Mouse (Mus musculus) limb, embryonic 11.5 days (tissue): ENCODE data around the gene Hsd17b14. TPM values are rescaled to one million over a fixed set of nuclear protein-coding genes. Genes with fewer than 3 reads are reported as not detected.

Experiments used
- ATAC-seq: fragments of 200-750 bp; cut with Nextera tagmentation; 2 replicates; pipeline ENCODE4 v1.8.0; 2017; ENCODE audit warnings: low read depth; ENCODE audit not compliant: insufficient number of reproducible peaks, low FRiP score, low TSS enrichment
- DNase-seq: peaks from one replicate; pipeline ENCODE4 v3.0.0-alpha.2; 2015; ENCODE audit warnings: low spot score
- H3K27ac ChIP-seq: fragments of 300-500 bp; sonication (generic); replicated peaks from 2 replicates; pipeline ENCODE4 v1.5.1; 2014; ENCODE audit warnings: low read depth, mild to moderate bottlenecking, low read length
- H3K27me3 ChIP-seq: fragments of 300-500 bp; sonication (generic); 2 replicates; pipeline ENCODE4 v1.6.1; 2014; ENCODE audit warnings: mild to moderate bottlenecking, low read length, mixed read lengths; ENCODE audit not compliant: control insufficient read depth, insufficient read depth
- H3K36me3 ChIP-seq: fragments of 300-500 bp; sonication (generic); 2 replicates; pipeline ENCODE4 v1.6.1; 2014; ENCODE audit warnings: mild to moderate bottlenecking, low read length, moderate library complexity, mixed read lengths; ENCODE audit not compliant: control insufficient read depth, insufficient read depth
- H3K4me1 ChIP-seq: fragments of 300-500 bp; sonication (generic); 2 replicates; pipeline ENCODE4 v1.6.1; 2014; ENCODE audit warnings: low read length, mixed read lengths; ENCODE audit not compliant: control insufficient read depth, insufficient read depth
- H3K4me2 ChIP-seq: fragments of 300-500 bp; sonication (generic); 2 replicates; pipeline ENCODE4 v1.6.1; 2014; ENCODE audit warnings: low read depth, mild to moderate bottlenecking, moderate library complexity; ENCODE audit not compliant: severe bottlenecking
- H3K4me3 ChIP-seq: fragments of 300-500 bp; sonication (generic); 2 replicates; pipeline ENCODE4 v1.5.1; 2014; ENCODE audit warnings: low read depth, low read length
- H3K9ac ChIP-seq: fragments of 300-500 bp; sonication (generic); 2 replicates; pipeline ENCODE4 v1.6.1; 2014; ENCODE audit warnings: mild to moderate bottlenecking, low read length
- H3K9me3 ChIP-seq: fragments of 300-500 bp; sonication (generic); 2 replicates; pipeline ENCODE4 v1.6.1; 2016; ENCODE audit warnings: low read length; ENCODE audit not compliant: control insufficient read depth
- whole genome bisulfite sequencing: fragments of 180-500 bp; shearing (Covaris S2); extraction: QIAGEN DNeasy Blood & Tissue Kit; methylation state at CpG from one replicate; pipeline ENCODE4 v1.1.7; 2014; 5-methylcytosine and 5-hydroxymethylcytosine counted together
- polyA plus RNA-seq: library from polyadenylated mRNA; unstranded; fragments of >200 nt; fragmentation: Nextera tagmentation; extraction: Ambion mirVana; gene quantifications from 2 replicates; pipeline ENCODE4 v1.2.1, GENCODE M21; 2014

The Hsd17b14 gene
- polyA plus RNA-seq, 1 experiment from 2014 or later: 1.0 TPM

- no peak for DNase-seq
- no peaks in the 10 kb centered on the region for H3K9me3 ChIP-seq
Measured at GRCm38 (mm10) chr7:45518618-45519017, 36.1 kb upstream of the Hsd17b14 start.

DNA sequence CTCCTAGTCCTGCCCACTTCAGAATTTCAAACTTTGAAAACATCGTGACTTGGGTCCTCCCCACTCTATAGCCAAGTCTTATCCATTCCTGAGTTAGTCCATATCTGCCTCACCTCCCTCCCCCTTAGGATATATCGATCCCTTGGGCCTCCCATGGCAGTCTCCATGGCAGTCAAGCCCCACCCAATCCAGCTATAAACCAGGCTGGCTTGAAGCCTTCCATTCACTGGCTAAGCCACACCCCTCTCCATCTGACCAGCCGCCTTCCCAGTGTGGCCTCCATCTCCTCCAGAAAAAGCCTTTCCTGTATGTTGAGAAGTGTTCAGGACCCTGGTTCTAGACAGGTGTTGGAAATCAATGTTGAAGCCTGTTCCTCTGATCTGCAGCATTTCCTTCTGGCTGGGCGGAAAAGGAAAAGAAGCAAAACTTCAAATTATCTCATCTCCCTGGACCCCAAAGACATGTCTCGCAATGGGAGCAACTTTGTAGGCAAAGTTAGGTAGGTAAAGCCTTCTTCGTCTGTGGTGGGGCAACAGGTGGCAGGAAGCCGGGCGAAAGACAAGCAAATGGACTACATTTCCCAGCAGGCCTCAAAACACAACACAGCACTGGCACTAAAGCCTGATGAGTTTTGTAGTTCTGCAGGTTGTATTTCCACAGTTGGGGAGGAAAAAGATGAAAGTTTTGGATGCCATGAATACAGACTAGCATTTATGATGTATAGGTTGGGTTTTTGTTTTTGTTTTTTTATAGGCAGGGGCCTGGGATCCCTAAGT is 35.2 kb upstream of the Hsd17b14 start:
- WGBS: 78% methylated on average over 8 of the region's 8 CpGs

More at GRCm38 (mm10) chr7:45518618-45519017, 36.1 kb upstream of the Hsd17b14 start:
- H3K9ac ChIP-seq: no peak overlapping the region
- H3K27me3 ChIP-seq: no peaks in the 10 kb centered on the region
- H3K4me2 ChIP-seq: no peak overlapping the region
- H3K4me3 ChIP-seq: no peak overlapping the region
- H3K36me3 ChIP-seq: 0 out of 2 replicates have a peak, but pooled peaks cover under 1% of the 10 kb centered on the region
- H3K27ac ChIP-seq: no peak overlapping the region
- ATAC-seq: no peak
- 92% methylated on average over 16 of the region's 16 CpGs for WGBS
- H3K4me1 ChIP-seq: no peaks in the 10 kb centered on the region

DNA sequence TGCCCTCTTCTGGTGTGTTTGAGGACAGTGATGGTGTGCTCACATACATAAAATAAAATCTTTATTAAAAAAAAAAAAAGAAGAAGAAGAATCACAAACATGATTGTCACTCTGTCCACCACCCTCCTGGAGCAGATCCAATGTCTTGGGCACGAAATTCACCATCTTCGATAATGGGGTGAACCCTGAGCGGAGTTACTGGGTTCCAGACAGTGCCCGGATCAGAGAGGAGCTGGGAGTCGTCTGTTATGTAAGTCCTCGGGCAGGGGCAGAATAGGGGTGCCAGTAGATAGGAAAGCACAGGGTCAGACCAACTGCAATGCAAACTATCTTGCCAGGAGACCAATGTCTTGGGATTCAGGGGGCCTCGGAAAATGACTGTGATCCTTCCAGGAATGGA is 34.1 kb upstream of the Hsd17b14 start:
- Histone ChIP-seq H3K4me1 (peaks cover 10% of the 10 kb centered on the region), H3K9me3 (no peaks in the 10 kb centered on the region), H3K4me2 (no peak overlapping the region), H3K27ac (no peak overlapping the region), H3K9ac (no peak overlapping the region), H3K4me3 (no peak overlapping the region), H3K27me3 (no peaks in the 10 kb centered on the region), H3K36me3 (0 out of 2 replicates have a peak, but pooled peaks cover 3% of the 10 kb centered on the region)
- WGBS: 91% methylated on average over 7 of the region's 7 CpGs
- ATAC-seq (no peak), DNase-seq (no peak)

More for the DNA sequence above, 35.2 kb upstream of the Hsd17b14 start:
- H3K4me1 ChIP-seq: no peaks in the 10 kb centered on the region
- H3K27ac ChIP-seq: no peak overlapping the region
- H3K9me3 ChIP-seq: no peaks in the 10 kb centered on the region
- H3K36me3 ChIP-seq: 0 out of 2 replicates have a peak, but pooled peaks cover 3% of the 10 kb centered on the region
- H3K4me3 ChIP-seq: no peak overlapping the region
- H3K27me3 ChIP-seq: no peaks in the 10 kb centered on the region
- no peak overlapping the region for H3K9ac ChIP-seq
- ATAC-seq (no peak), DNase-seq (no peak)
- no peak overlapping the region for H3K4me2 ChIP-seq

- Histone ChIP-seq H3K9ac (peak overlapping the region; percentile 74), H3K4me3 (peak overlapping the region; percentile 46), H3K9me3 (no peaks in the 10 kb centered on the region), H3K4me2 (peak overlapping the region; percentile 53), H3K4me1 (peaks cover 10% of the 10 kb centered on the region), H3K27me3 (no peaks in the 10 kb centered on the region), H3K27ac (peak overlapping the region; percentile 77), H3K36me3 (0 out of 2 replicates have a peak, but pooled peaks cover 3% of the 10 kb centered on the region)
- DNase-seq (peak; percentile 88), ATAC-seq (peak; percentile 48)
- under 1% methylated on average over 28 of the region's 28 CpGs for WGBS
Measured at GRCm38 (mm10) chr7:45521728-45522184, 32.9 kb upstream of the Hsd17b14 start.

GRCm38 (mm10) chr7:45522194-45522752 is 32.4 kb upstream of the Hsd17b14 start:
- peak overlapping the region; percentile 53 for H3K4me2 ChIP-seq
- 56% methylated on average over 16 of the region's 16 CpGs for WGBS
- H3K9me3 ChIP-seq: no peaks in the 10 kb centered on the region
- ATAC-seq (no peak), DNase-seq (no peak)
- peak overlapping the region; percentile 74 for H3K9ac ChIP-seq
- H3K36me3 ChIP-seq: 0 out of 2 replicates have a peak, but pooled peaks cover 3% of the 10 kb centered on the region
- H3K4me3 ChIP-seq: peak overlapping the region; percentile 46
- no peak overlapping the region; the same call in 1 of the 2 replicates for H3K27ac ChIP-seq
- no peaks in the 10 kb centered on the region for H3K27me3 ChIP-seq
- peaks cover 10% of the 10 kb centered on the region for H3K4me1 ChIP-seq

DNA sequence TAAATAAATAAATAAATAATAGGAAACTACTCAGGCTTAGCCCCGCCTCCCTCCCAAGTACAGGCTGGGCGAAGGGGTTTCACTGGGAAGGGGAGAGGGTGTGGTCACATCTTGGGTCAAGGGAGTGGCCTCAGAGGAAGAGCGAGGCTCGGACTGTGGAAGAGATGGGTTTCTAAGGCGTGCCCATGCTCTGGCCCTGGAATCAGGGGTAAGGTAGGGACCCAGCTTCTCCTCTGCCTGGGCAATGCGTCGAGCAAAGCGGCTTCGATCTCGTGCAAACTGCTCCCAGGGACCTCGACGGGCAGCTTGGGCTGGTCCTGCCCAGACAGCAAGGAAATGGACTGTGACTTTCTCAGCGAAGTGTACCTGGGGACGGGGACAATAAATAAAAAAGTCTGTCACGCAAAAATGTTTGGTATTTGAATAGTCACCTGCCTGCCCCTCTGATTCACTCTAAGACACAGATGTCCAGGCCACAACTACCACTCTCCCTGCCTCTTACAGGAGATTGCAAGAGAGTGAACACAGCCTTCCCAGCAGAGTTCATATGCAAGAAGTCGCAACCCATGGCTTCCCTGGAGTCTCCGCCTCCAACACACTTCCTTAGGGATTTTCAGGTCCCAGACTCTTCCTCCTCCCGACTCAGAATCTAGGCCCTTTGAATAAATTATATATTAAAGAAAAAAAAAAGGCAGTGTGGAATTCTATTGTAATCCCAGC is 31.6 kb upstream of the Hsd17b14 start:
- no peak overlapping the region for H3K4me3 ChIP-seq
- no peak overlapping the region for H3K9ac ChIP-seq
- H3K27me3 ChIP-seq: no peaks in the 10 kb centered on the region
- WGBS: 69% methylated on average over 18 of the region's 18 CpGs
- H3K27ac ChIP-seq: no peak overlapping the region
- DNase-seq (no peak), ATAC-seq (no peak)
- H3K36me3 ChIP-seq: 0 out of 2 replicates have a peak, but pooled peaks cover 3% of the 10 kb centered on the region
- no peaks in the 10 kb centered on the region for H3K9me3 ChIP-seq
- peaks cover 10% of the 10 kb centered on the region for H3K4me1 ChIP-seq
- H3K4me2 ChIP-seq: peak overlapping the region; percentile 1; the same call in 1 of the 2 replicates

GRCm38 (mm10) chr7:45523678-45524170 is 31.0 kb upstream of the Hsd17b14 start:
- no peak overlapping the region for H3K27ac ChIP-seq
- no peak overlapping the region for H3K9ac ChIP-seq
- 82% methylated on average over 13 of the region's 13 CpGs for WGBS

More at GRCm38 (mm10) chr7:45523678-45524170, 31.0 kb upstream of the Hsd17b14 start:
- Histone ChIP-seq H3K36me3 (0 out of 2 replicates have a peak, but pooled peaks cover 3% of the 10 kb centered on the region), H3K4me1 (peaks cover 10% of the 10 kb centered on the region), H3K27me3 (no peaks in the 10 kb centered on the region), H3K4me2 (peak overlapping the region; percentile 1; the same call in 1 of the 2 replicates), H3K4me3 (no peak overlapping the region), H3K9me3 (no peaks in the 10 kb centered on the region)
- ATAC-seq: no peak
- no peak for DNase-seq
